Mouse (Mus musculus) CH12.LX (cell line): Measurements from ENCODE around the gene Cds1. TPM values are rescaled to one million over a fixed set of nuclear protein-coding genes. Genes with fewer than 3 reads are reported as not detected.

Experiments
- DNase-seq: peaks from one replicate; pipeline ENCODE4 v3.0.0-alpha.2; 2013; ENCODE audit errors: extremely low read depth
- H3K27ac ChIP-seq: 2 replicates; pipeline ENCODE4 v1.5.1; 2012; ENCODE audit warnings: low read depth, mild to moderate bottlenecking, control low read depth, moderate library complexity; ENCODE audit not compliant: insufficient read depth
- H3K27me3 ChIP-seq: replicated peaks from 2 replicates; pipeline ENCODE3; 2012; ENCODE audit warnings: inconsistent platforms
- H3K36me3 ChIP-seq, 2 experiments: replicated peaks in 1 of 2; 2 replicates each; pipeline versions ENCODE3 to v1.6.1; 2012; ENCODE audit warnings: inconsistent platforms in 1 of 2, low read length in 1 of 2, mild to moderate bottlenecking in 1 of 2, mixed read lengths in 1 of 2, moderate library complexity in 1 of 2; ENCODE audit not compliant: control insufficient read depth in 1 of 2, insufficient read depth in 1 of 2
- H3K4me1 ChIP-seq, 2 experiments: 2 replicates each; pipeline ENCODE4 v1.6.1; 2012; ENCODE audit warnings: inconsistent platforms in 1 of 2, moderate library complexity in 1 of 2; ENCODE audit not compliant: insufficient read depth in 2 of 2, control insufficient read depth in 1 of 2
- H3K4me2 ChIP-seq: 2 replicates; pipeline ENCODE4 v1.6.1; 2012; ENCODE audit warnings: low read depth, mild to moderate bottlenecking, control low read depth; ENCODE audit not compliant: poor library complexity, insufficient read depth, severe bottlenecking
- H3K4me3 ChIP-seq, 3 experiments: fragments of 150-350 bp in 1 of 3; sonication (generic) in 1 of 3; replicated peaks in 1 of 3; 2 replicates each; pipeline versions ENCODE3 to v1.5.1; 2011 to 2012; ENCODE audit warnings: low read depth in 2 of 3, low read length in 2 of 3, mild to moderate bottlenecking in 2 of 3, moderate library complexity in 2 of 3, control low read depth in 1 of 3, improper control_type of control experiment in 1 of 3, inconsistent platforms in 1 of 3, mixed read lengths in 1 of 3; ENCODE audit not compliant: poor library complexity in 1 of 3
- H3K79me2 ChIP-seq: replicated peaks from 2 replicates; pipeline ENCODE4 v1.6.1; 2012; ENCODE audit warnings: mild to moderate bottlenecking, moderate library complexity; ENCODE audit not compliant: control insufficient read depth, poor library complexity, insufficient read depth, severe bottlenecking; ENCODE audit errors: extremely low read depth
- H3K9ac ChIP-seq: 2 replicates; pipeline ENCODE4 v1.6.1; 2012; ENCODE audit warnings: low read depth, mild to moderate bottlenecking, control low read depth, moderate library complexity; ENCODE audit not compliant: insufficient read depth
- H3K9me3 ChIP-seq: replicated peaks from 2 replicates; pipeline ENCODE3; 2012; ENCODE audit warnings: low read length, inconsistent platforms, mixed read lengths
- BHLHE40 ChIP-seq: IDR thresholded peaks from 2 replicates; pipeline ENCODE4 v1.6.1; 2011; ENCODE audit warnings: mild to moderate bottlenecking, low read depth, low read length, improper control_type of control experiment
- CHD1 ChIP-seq: IDR thresholded peaks from 2 replicates; pipeline ENCODE4 v1.6.1; 2012; ENCODE audit warnings: low read depth, low read length, improper control_type of control experiment, inconsistent platforms
- CHD2 ChIP-seq: IDR thresholded peaks from 2 replicates; pipeline ENCODE4 v1.6.1; 2011; ENCODE audit warnings: low read length, improper control_type of control experiment
- E2F4 ChIP-seq: IDR thresholded peaks from 2 replicates; pipeline ENCODE4 v1.6.1; 2011; ENCODE audit warnings: low read depth, low read length, improper control_type of control experiment; ENCODE audit not compliant: insufficient replicate concordance
- ELF1 ChIP-seq: IDR thresholded peaks from 2 replicates; pipeline ENCODE4 v1.6.1; 2014; ENCODE audit warnings: low read depth, mild to moderate bottlenecking, inconsistent platforms, low read length, improper control_type of control experiment
- EP300 ChIP-seq: IDR thresholded peaks from 2 replicates; pipeline ENCODE4 v1.6.1; 2011; ENCODE audit warnings: low read length, improper control_type of control experiment
- ETS1 ChIP-seq: conservative IDR thresholded peaks from 2 replicates; pipeline ENCODE4 v1.6.1; 2012; ENCODE audit warnings: low read depth, mild to moderate bottlenecking, inconsistent platforms, low read length, improper control_type of control experiment, moderate library complexity
- GABPA ChIP-seq: IDR thresholded peaks from 2 replicates; pipeline ENCODE4 v1.6.1; 2012; ENCODE audit warnings: low read depth, low read length, improper control_type of control experiment, inconsistent platforms; ENCODE audit not compliant: insufficient replicate concordance
- IRF4 ChIP-seq: IDR thresholded peaks from 2 replicates; pipeline ENCODE4 v1.6.1; 2014; ENCODE audit warnings: low read depth, mild to moderate bottlenecking, inconsistent platforms, low read length, improper control_type of control experiment
- JUN ChIP-seq: IDR thresholded peaks from 2 replicates; pipeline ENCODE4 v1.6.1; 2011; ENCODE audit warnings: low read depth, mild to moderate bottlenecking, low read length, improper control_type of control experiment, moderate library complexity; ENCODE audit not compliant: insufficient read depth
- KAT2A ChIP-seq: IDR thresholded peaks from 2 replicates; pipeline ENCODE4 v1.6.1; 2012; ENCODE audit warnings: low read length, improper control_type of control experiment, inconsistent platforms; ENCODE audit not compliant: insufficient replicate concordance
- MAFK ChIP-seq: IDR thresholded peaks from 2 replicates; pipeline ENCODE4 v1.6.1; 2011; ENCODE audit warnings: low read length, improper control_type of control experiment; ENCODE audit not compliant: insufficient replicate concordance
- MAX ChIP-seq: IDR thresholded peaks from 2 replicates; pipeline ENCODE4 v1.6.1; 2011; ENCODE audit warnings: low read length, improper control_type of control experiment
- MAZ ChIP-seq: IDR thresholded peaks from 2 replicates; pipeline ENCODE4 v1.6.1; 2012; ENCODE audit warnings: low read depth, mild to moderate bottlenecking, inconsistent platforms, low read length, improper control_type of control experiment, moderate library complexity
- MYC ChIP-seq: IDR thresholded peaks from 2 replicates; pipeline ENCODE4 v1.6.1; 2011; ENCODE audit warnings: low read depth, mild to moderate bottlenecking, improper control_type of control experiment, low read length
- NELFE ChIP-seq: IDR thresholded peaks from 2 replicates; pipeline ENCODE4 v1.6.1; 2011; ENCODE audit warnings: low read depth, low read length, improper control_type of control experiment
- PAX5 ChIP-seq: IDR thresholded peaks from 2 replicates; pipeline ENCODE4 v1.6.1; 2012; ENCODE audit warnings: low read length, inconsistent platforms, mixed read lengths
- POLR2A ChIP-seq: IDR thresholded peaks from 2 replicates; pipeline ENCODE4 v1.6.1; 2011; ENCODE audit warnings: low read depth, mild to moderate bottlenecking, improper control_type of control experiment, low read length
- RAD21 ChIP-seq: IDR thresholded peaks from 2 replicates; pipeline ENCODE4 v1.6.1; 2011; ENCODE audit warnings: low read depth, mild to moderate bottlenecking, low read length, improper control_type of control experiment, moderate library complexity
- SIN3A ChIP-seq: IDR thresholded peaks from 2 replicates; pipeline ENCODE4 v1.6.1; 2012; ENCODE audit warnings: low read length, improper control_type of control experiment, inconsistent platforms
- TCF12 ChIP-seq: IDR thresholded peaks from 2 replicates; pipeline ENCODE4 v1.6.1; 2014; ENCODE audit warnings: low read depth, mild to moderate bottlenecking, inconsistent platforms, low read length, improper control_type of control experiment
- UBTF ChIP-seq: IDR thresholded peaks from 2 replicates; pipeline ENCODE4 v1.6.1; 2012; ENCODE audit warnings: low read depth, mild to moderate bottlenecking, inconsistent platforms, low read length, improper control_type of control experiment, moderate library complexity
- USF1 ChIP-seq: IDR thresholded peaks from 2 replicates; pipeline ENCODE4 v1.6.1; 2014; ENCODE audit warnings: low read depth, mild to moderate bottlenecking, inconsistent platforms, low read length, improper control_type of control experiment
- ZC3H11A ChIP-seq: IDR thresholded peaks from 2 replicates; pipeline ENCODE4 v1.6.1; 2012; ENCODE audit warnings: low read depth, mild to moderate bottlenecking, inconsistent platforms, low read length, improper control_type of control experiment
- ZKSCAN1 ChIP-seq: IDR thresholded peaks from 2 replicates; pipeline ENCODE4 v1.6.1; 2012; ENCODE audit warnings: low read depth, inconsistent platforms, low read length, improper control_type of control experiment, borderline replicate concordance
- ZMIZ1 ChIP-seq: IDR thresholded peaks from 2 replicates; pipeline ENCODE4 v1.6.1; 2012; ENCODE audit warnings: low read depth, mild to moderate bottlenecking, inconsistent platforms, low read length, improper control_type of control experiment
- ZNF384 ChIP-seq: IDR thresholded peaks from 2 replicates; pipeline ENCODE4 v1.6.1; 2012; ENCODE audit warnings: low read depth, low read length, improper control_type of control experiment, inconsistent platforms
- dilution Hi-C: fragments of 300-500 bp; cut with MboI; formaldehyde crosslinking; loops from 2 replicates; pipeline ENCODE4 v1.14.3; 2020; ENCODE audit warnings: low sequenced_read_pairs; ENCODE audit not compliant: extremely low pct_unique_long_range_greater_than_20kb, extremely low pct_ligation_motif_present
- in situ Hi-C: fragments of 300-500 bp; cut with MboI; formaldehyde crosslinking; loops from 3 replicates; pipeline ENCODE4 v1.14.3; 2019; ENCODE audit warnings: low sequenced_read_pairs, low pct_ligation_motif_present, low pct_unique_long_range_greater_than_20kb, mixed read lengths
- polyA plus RNA-seq: library from polyadenylated mRNA; unstranded; fragments of >175 nt; gene quantifications from 2 replicates; pipeline ENCODE4 v1.2.1, GENCODE M21; 2012; ENCODE audit warnings: low read depth; ENCODE audit not compliant: insufficient read length
- total RNA-seq, 2 experiments: library from RNA; depleted of rRNA; stranded (reverse); fragments of 300-350 nt in 1 of 2; fragments of >200 nt in 1 of 2; gene quantifications; 2 replicates each; pipeline ENCODE4 v1.2.3; 2012 to 2014

The Cds1 gene
- total and polyA plus RNA-seq, 3 experiments, result not detected

DNA sequence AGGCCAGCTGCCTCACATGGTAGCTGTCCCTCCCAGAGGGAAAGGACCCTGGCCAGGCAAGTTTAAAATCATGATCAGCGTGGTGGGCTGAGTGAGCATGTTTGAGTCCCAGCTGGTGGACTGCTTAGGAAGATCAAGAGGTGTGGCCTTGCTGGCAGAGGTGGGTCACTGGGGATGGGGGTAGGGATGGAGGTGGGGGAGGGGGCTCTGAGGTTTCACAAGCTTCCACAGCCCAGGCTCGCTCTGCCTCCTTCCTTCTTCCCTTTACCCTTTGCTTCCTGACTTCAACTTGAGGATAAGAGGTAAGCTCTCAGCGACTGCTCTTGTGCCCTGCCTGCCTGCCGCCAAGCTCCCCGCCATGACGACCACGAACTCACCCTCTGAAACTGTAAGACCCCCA is 82.4 kb downstream of the Cds1 start:
- no peak for DNase-seq
- H3K4me1 ChIP-seq, result no peaks in the 10 kb centered on the region
- no peak overlapping the region for H3K9ac ChIP-seq
- H3K79me2 ChIP-seq, result no peaks in the 10 kb centered on the region
- dilution Hi-C loops, result no loop called here
- H3K27me3 ChIP-seq, result no peaks in the 10 kb centered on the region
- H3K27ac ChIP-seq, result no peak overlapping the region
- H3K4me2 ChIP-seq, result no peak overlapping the region
- H3K9me3 ChIP-seq, result peaks cover 92% of the 10 kb centered on the region
- H3K36me3 ChIP-seq, result no peaks in the 10 kb centered on the region
- in situ Hi-C loops, result no loop called here
- TF ChIP-seq CHD2 (no peak), POLR2A (no peak), ZKSCAN1 (no peak), GABPA (no peak), BHLHE40 (no peak), SIN3A (no peak), IRF4 (no peak), PAX5 (no peak), EP300 (no peak), MAZ (no peak), CHD1 (no peak), ETS1 (no peak), MAX (no peak), KAT2A (no peak), ZMIZ1 (no peak), E2F4 (no peak), TCF12 (no peak)
- H3K4me3 ChIP-seq, result no peak overlapping the region

- H3K27ac ChIP-seq, result no peak overlapping the region
- H3K4me2 ChIP-seq, result no peak overlapping the region
- H3K27me3 ChIP-seq, result no peaks in the 10 kb centered on the region
- no peaks in the 10 kb centered on the region for H3K36me3 ChIP-seq
- in situ Hi-C loops (no loop called here), dilution Hi-C loops (no loop called here)
- no peaks in the 10 kb centered on the region for H3K4me1 ChIP-seq
- H3K9me3 ChIP-seq, result peaks cover 93% of the 10 kb centered on the region
- no peak for DNase-seq
- TF ChIP-seq KAT2A, result no peak
- TF ChIP-seq NELFE, result no peak
- no peak for TF ChIP-seq ZC3H11A
- no peak for TF ChIP-seq JUN
- TF ChIP-seq ZNF384, result no peak
- no peak for TF ChIP-seq ZKSCAN1
- TF ChIP-seq UBTF, result no peak
- TF ChIP-seq USF1, result no peak
- TF ChIP-seq MYC, result no peak
- no peak for TF ChIP-seq RAD21
- no peak for TF ChIP-seq MAFK
- TF ChIP-seq POLR2A, result no peak
- TF ChIP-seq BHLHE40, result no peak
- TF ChIP-seq ELF1, result no peak
- no peak for TF ChIP-seq E2F4
- no peak overlapping the region for H3K4me3 ChIP-seq
- no peaks in the 10 kb centered on the region for H3K79me2 ChIP-seq
- H3K9ac ChIP-seq, result no peak overlapping the region
Observed at GRCm38 (mm10) chr5:101847762-101848161, 82.8 kb downstream of the Cds1 start.
